Mouse (Mus musculus): Measurements from ENCODE around the gene Anks1. TPM values are rescaled to one million over a fixed set of nuclear protein-coding genes. Genes with fewer than 3 reads are reported as not detected.

Anks1 gene
- polyA plus RNA-seq, 1 experiment from 2014 or later: 67.3 TPM

- Histone ChIP-seq H3K36me3 (no peaks in the 10 kb centered on the region), H3K27ac (no peak overlapping the region), H3K4me1 (replicated peaks) (0 out of 2 replicates have a peak, but pooled peaks cover 6% of the 10 kb centered on the region), H3K9me3 (no peaks in the 10 kb centered on the region), H3K4me3 (replicated peaks) (no peak overlapping the region), H3K9ac (replicated peaks) (no peak overlapping the region), H3K4me2 (replicated peaks) (no peak overlapping the region), H3K27me3 (no peaks in the 10 kb centered on the region)
- no peak for ATAC-seq
- WGBS: 94% methylated on average over 10 of the region's 10 CpGs
Observed at GRCm38 (mm10) chr17:27934136-27934910, 25.2 kb downstream of the Anks1 start.

GRCm38 (mm10) chr17:27935091-27935490, 26.0 kb downstream of the Anks1 start:
- Histone ChIP-seq H3K36me3 (no peaks in the 10 kb centered on the region), H3K9me3 (no peaks in the 10 kb centered on the region), H3K4me2 (replicated peaks) (no peak overlapping the region), H3K9ac (replicated peaks) (no peak overlapping the region), H3K4me3 (replicated peaks) (no peak overlapping the region), H3K27ac (no peak overlapping the region), H3K27me3 (no peaks in the 10 kb centered on the region), H3K4me1 (replicated peaks) (peaks cover 6% of the 10 kb centered on the region)
- WGBS: 95% methylated on average over 3 of the region's 3 CpGs
- no peak for ATAC-seq

- H3K9me3 ChIP-seq: no peaks in the 10 kb centered on the region
- WGBS: 90% methylated on average over 4 of the region's 4 CpGs
- H3K36me3 ChIP-seq: no peaks in the 10 kb centered on the region
- no peak for ATAC-seq
- H3K4me1 ChIP-seq (replicated peaks): peaks cover 23% of the 10 kb centered on the region
- no peak overlapping the region for H3K27ac ChIP-seq
- no peaks in the 10 kb centered on the region for H3K27me3 ChIP-seq
- H3K4me3 ChIP-seq (replicated peaks): no peak overlapping the region
- no peak overlapping the region for H3K9ac ChIP-seq (replicated peaks)
- no peak overlapping the region for H3K4me2 ChIP-seq (replicated peaks)
Observed at GRCm38 (mm10) chr17:27937054-27937615, 28.0 kb downstream of the Anks1 start.

GRCm38 (mm10) chr17:27938121-27938754, 29.1 kb downstream of the Anks1 start:
- no peak overlapping the region for H3K9ac ChIP-seq (replicated peaks)
- no peaks in the 10 kb centered on the region for H3K9me3 ChIP-seq
- H3K4me3 ChIP-seq (replicated peaks): no peak overlapping the region
- no peak for ATAC-seq
- no peak overlapping the region for H3K27ac ChIP-seq
- 91% methylated on average over 12 of the region's 12 CpGs for WGBS
- no peaks in the 10 kb centered on the region for H3K36me3 ChIP-seq
- H3K27me3 ChIP-seq: no peaks in the 10 kb centered on the region
- no peak overlapping the region for H3K4me2 ChIP-seq (replicated peaks)
- H3K4me1 ChIP-seq (replicated peaks): peaks cover 23% of the 10 kb centered on the region

- no peak for ATAC-seq
- H3K4me1 ChIP-seq (replicated peaks): peaks cover 23% of the 10 kb centered on the region
- no peaks in the 10 kb centered on the region for H3K27me3 ChIP-seq
- no peak overlapping the region for H3K4me3 ChIP-seq (replicated peaks)
- no peak overlapping the region for H3K9ac ChIP-seq (replicated peaks)
- no peak overlapping the region for H3K4me2 ChIP-seq (replicated peaks)
- no peak overlapping the region for H3K27ac ChIP-seq
- no peaks in the 10 kb centered on the region for H3K36me3 ChIP-seq
- no peaks in the 10 kb centered on the region for H3K9me3 ChIP-seq
- WGBS: 86% methylated on average over 5 of the region's 5 CpGs
Observed at GRCm38 (mm10) chr17:27939028-27939427, 29.9 kb downstream of the Anks1 start.

- no peak overlapping the region for H3K9ac ChIP-seq (replicated peaks)
- peaks cover 30% of the 10 kb centered on the region for H3K4me1 ChIP-seq (replicated peaks)
- H3K36me3 ChIP-seq: no peaks in the 10 kb centered on the region
Observed at GRCm38 (mm10) chr17:27940352-27940751, 31.2 kb downstream of the Anks1 start.

GRCm38 (mm10) chr17:27941178-27941577, 32.1 kb downstream of the Anks1 start:
- WGBS: 84% methylated on average over 5 of the region's 5 CpGs
- peaks cover 38% of the 10 kb centered on the region for H3K4me1 ChIP-seq (replicated peaks)

More at GRCm38 (mm10) chr17:27940352-27940751, 31.2 kb downstream of the Anks1 start:
- Histone ChIP-seq H3K9me3 (no peaks in the 10 kb centered on the region), H3K27me3 (no peaks in the 10 kb centered on the region), H3K4me3 (replicated peaks) (no peak overlapping the region), H3K4me2 (replicated peaks) (no peak overlapping the region), H3K27ac (no peak overlapping the region)
- ATAC-seq: no peak
- WGBS: 84% methylated on average over 4 of the region's 4 CpGs

GRCm38 (mm10) chr17:27941698-27942097, 32.6 kb downstream of the Anks1 start:
- Histone ChIP-seq H3K27ac (no peak overlapping the region), H3K27me3 (no peaks in the 10 kb centered on the region), H3K36me3 (no peaks in the 10 kb centered on the region), H3K4me1 (replicated peaks) (peaks cover 43% of the 10 kb centered on the region), H3K9me3 (no peaks in the 10 kb centered on the region), H3K4me2 (replicated peaks) (no peak overlapping the region), H3K9ac (replicated peaks) (no peak overlapping the region), H3K4me3 (replicated peaks) (no peak overlapping the region)
- WGBS: 75% methylated on average over 2 of the region's 2 CpGs
- no peak for ATAC-seq

More at GRCm38 (mm10) chr17:27941178-27941577, 32.1 kb downstream of the Anks1 start:
- Histone ChIP-seq H3K27ac (no peak overlapping the region), H3K4me3 (replicated peaks) (no peak overlapping the region), H3K36me3 (no peaks in the 10 kb centered on the region), H3K9ac (replicated peaks) (no peak overlapping the region), H3K27me3 (no peaks in the 10 kb centered on the region), H3K4me2 (replicated peaks) (no peak overlapping the region), H3K9me3 (no peaks in the 10 kb centered on the region)
- no peak for ATAC-seq

GRCm38 (mm10) chr17:27942131-27942530, 33.0 kb downstream of the Anks1 start:
- Histone ChIP-seq H3K4me2 (replicated peaks) (no peak overlapping the region), H3K36me3 (no peaks in the 10 kb centered on the region), H3K9ac (replicated peaks) (no peak overlapping the region), H3K27me3 (no peaks in the 10 kb centered on the region), H3K4me1 (replicated peaks) (peaks cover 43% of the 10 kb centered on the region), H3K9me3 (no peaks in the 10 kb centered on the region), H3K4me3 (replicated peaks) (no peak overlapping the region), H3K27ac (no peak overlapping the region)
- WGBS: 90% methylated on average over 4 of the region's 4 CpGs
- ATAC-seq: no peak

- Histone ChIP-seq H3K36me3 (no peaks in the 10 kb centered on the region), H3K4me3 (replicated peaks) (no peak overlapping the region), H3K27ac (peak overlapping the region; percentile 5), H3K27me3 (no peaks in the 10 kb centered on the region), H3K9ac (replicated peaks) (no peak overlapping the region), H3K4me2 (replicated peaks) (no peak overlapping the region), H3K9me3 (no peaks in the 10 kb centered on the region), H3K4me1 (replicated peaks) (peaks cover 31% of the 10 kb centered on the region)
- WGBS: 50% methylated on average over 6 of the region's 6 CpGs
- ATAC-seq: no peak
Observed at GRCm38 (mm10) chr17:27945546-27946216, 36.6 kb downstream of the Anks1 start.

- Histone ChIP-seq H3K4me3 (replicated peaks) (no peak overlapping the region), H3K27me3 (no peaks in the 10 kb centered on the region), H3K9me3 (no peaks in the 10 kb centered on the region), H3K4me1 (replicated peaks) (peaks cover 25% of the 10 kb centered on the region), H3K36me3 (no peaks in the 10 kb centered on the region), H3K9ac (replicated peaks) (no peak overlapping the region), H3K4me2 (replicated peaks) (no peak overlapping the region), H3K27ac (peak overlapping the region; percentile 5; the same call in 1 of the 2 replicates)
- ATAC-seq: no peak
- 83% methylated on average over 8 of the region's 8 CpGs for WGBS
Observed at GRCm38 (mm10) chr17:27946371-27946770, 37.3 kb downstream of the Anks1 start.

GRCm38 (mm10) chr17:27947155-27947554, 38.0 kb downstream of the Anks1 start:
- Histone ChIP-seq H3K9me3 (no peaks in the 10 kb centered on the region), H3K4me1 (replicated peaks) (peaks cover 21% of the 10 kb centered on the region), H3K4me2 (replicated peaks) (no peak overlapping the region), H3K27me3 (no peaks in the 10 kb centered on the region), H3K36me3 (no peaks in the 10 kb centered on the region), H3K9ac (replicated peaks) (no peak overlapping the region), H3K4me3 (replicated peaks) (no peak overlapping the region), H3K27ac (peak overlapping the region; percentile 25; the same call in 1 of the 2 replicates)
- no peak for ATAC-seq
- 90% methylated on average over 2 of the region's 2 CpGs for WGBS
